Mouse (Mus musculus) common myeloid progenitor, adult 5-6 weeks (primary cell): ENCODE results near the gene Gpc6. TPM values are rescaled to one million over a fixed set of nuclear protein-coding genes. Genes with fewer than 3 reads are reported as not detected.

Experiments
- ATAC-seq: replicated peaks from 2 replicates; pipeline ENCODE4 v1.8.0; 2016; ENCODE audit warnings: low read depth, mild to moderate bottlenecking, moderate TSS enrichment, inconsistent platforms; ENCODE audit not compliant: poor library complexity, severe bottlenecking
- total RNA-seq: library from RNA; stranded (forward); fragments of 200-1000, 187-1606 nt; gene quantifications from 2 replicates; pipeline ENCODE4 v1.2.3, GENCODE M21; 2017

The Gpc6 gene
- total RNA-seq, 1 experiment from 2014 or later = not detected

DNA sequence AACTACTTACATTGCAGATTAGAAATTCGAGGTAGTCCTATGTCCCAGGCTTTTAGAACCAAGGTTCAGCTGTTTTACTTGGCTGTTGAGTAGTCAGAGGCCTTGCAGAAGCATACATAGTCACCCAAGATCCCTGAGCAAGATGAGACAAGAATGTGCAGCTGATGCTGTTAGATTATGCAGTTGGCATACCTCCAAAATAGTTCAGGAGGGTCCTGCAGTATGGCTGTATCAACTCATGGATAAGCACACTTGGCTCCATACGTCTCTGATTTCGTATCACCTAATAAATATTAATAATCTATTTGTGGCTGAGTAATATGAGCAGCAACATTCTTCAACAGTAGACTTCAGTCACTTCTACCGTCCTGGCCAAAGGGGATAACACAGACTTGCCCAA is 737.1 kb downstream of the Gpc6 start:
- ATAC-seq = no peak

DNA sequence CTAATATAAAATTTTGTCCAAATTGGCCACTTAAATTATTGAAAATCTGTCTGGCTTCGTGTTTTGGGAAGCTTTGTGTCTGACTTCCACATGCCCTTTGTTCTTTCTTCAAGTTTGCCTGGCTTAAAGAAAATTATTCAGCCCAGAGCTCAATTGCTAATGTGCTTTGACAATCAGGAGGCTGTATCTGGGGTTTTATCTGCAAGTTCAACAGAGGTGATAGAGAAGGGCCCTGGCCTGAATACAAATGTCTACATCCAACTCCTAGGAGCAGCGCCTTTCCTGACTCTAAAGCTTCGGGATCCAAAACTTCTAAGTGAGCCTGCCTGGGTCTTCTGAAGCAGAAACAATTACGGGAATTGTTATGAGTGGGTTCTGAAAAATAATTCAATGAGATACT is 739.7 kb downstream of the Gpc6 start:
- ATAC-seq = no peak

DNA sequence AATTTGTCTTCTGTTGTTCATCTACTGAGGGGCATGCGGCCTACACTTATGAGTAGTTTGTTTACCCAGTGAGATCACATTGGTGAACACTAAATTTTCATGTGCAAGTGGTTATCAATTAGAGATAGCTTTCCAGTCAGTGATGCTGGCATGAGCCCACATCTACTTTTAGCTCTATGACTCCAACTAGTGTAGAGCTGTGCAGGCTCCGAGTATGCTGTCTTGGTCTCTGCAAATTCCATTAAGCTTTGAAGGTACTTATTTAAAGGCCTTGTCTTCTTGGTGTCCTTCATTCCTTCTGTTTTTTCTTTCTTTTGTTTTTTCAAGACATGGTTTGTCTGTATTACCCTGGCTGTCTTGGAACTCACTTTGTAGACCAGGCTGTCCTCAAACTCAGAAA is 741.0 kb downstream of the Gpc6 start:
- ATAC-seq = no peak

DNA sequence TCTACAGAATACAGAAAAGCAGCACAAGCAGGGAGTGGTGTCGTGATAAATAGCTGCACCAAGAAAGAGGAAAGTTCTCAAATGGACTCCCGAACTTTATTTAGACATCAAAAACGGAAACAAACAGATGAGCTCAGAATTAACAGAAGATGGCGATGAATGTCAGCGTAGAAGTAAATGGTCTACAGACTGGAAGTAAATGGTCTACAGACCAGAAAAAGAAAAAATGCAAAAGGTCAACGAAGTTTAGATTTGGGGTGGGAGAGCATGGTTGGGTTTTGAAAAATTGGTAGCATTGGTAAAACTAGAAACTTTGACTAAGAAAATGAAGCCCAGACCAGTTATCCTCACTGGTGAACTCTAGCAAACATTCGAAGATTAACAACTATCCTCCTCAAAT is 748.4 kb downstream of the Gpc6 start:
- ATAC-seq = no peak

DNA sequence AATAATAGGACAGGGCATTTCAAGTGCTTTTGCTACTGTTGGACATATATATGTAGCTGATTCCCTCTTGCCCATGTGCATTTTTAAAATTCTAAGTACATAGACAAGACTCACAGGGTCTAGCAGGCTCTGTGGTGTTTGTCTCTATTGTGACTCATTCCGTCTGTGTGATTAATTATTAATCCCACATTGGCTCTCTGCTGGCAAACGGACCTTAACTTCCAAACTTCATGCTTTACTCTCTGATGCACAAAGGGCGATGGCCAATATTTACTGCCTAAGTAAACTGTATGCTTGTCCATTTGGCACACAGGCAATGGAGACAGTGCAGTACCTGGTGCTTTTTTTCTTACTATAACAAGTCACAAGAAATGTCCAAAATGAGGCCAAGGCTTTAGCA is 749.4 kb downstream of the Gpc6 start:
- no peak for ATAC-seq

DNA sequence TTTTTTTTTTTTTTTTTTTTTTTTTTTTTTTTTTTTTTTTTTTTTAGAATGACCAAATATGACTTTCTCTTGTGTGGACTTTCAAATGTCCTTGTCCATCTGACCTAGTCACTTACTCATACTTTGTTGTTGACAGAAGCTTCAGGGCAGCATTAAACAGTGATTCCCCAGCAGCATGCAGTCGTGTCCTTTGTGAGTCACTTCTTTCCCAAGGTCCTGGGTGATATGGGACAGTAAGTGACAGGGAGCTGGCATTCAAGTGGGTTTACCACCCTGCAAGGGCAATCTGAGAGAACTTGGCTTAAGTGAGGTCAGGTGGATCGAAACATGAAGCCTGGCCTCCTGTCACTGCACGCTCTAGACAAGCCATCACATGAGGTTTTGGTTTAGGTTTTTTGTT is 754.8 kb downstream of the Gpc6 start:
- no peak for ATAC-seq

DNA sequence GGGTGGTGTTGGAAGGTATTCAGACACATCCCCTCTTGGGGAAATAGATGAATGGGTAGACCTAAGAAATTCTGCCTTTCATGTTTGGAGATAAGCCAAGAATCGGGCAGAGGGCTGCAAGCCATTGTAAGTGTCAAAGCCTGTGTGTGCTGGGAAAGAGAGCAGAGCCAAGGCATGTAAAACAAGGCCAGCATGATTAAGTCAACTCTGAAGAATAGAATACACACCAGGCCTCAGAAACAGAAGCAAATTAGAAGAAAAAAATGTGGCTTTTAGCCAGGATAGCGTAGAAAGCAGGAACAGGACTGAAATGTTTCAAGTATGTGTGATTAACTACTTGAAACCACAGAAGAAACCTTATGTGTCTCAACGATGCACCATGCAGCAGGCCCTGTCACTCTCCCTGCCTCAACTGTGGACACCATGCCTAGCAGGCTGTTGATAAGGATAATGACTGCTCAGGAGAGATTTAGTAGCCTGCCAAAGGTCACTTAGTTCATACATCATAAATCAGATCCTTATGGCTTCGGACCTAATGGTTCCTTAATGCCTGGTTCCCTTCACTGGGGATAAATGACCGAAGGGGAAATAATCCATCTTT is 756.3 kb downstream of the Gpc6 start:
- no peak for ATAC-seq

DNA sequence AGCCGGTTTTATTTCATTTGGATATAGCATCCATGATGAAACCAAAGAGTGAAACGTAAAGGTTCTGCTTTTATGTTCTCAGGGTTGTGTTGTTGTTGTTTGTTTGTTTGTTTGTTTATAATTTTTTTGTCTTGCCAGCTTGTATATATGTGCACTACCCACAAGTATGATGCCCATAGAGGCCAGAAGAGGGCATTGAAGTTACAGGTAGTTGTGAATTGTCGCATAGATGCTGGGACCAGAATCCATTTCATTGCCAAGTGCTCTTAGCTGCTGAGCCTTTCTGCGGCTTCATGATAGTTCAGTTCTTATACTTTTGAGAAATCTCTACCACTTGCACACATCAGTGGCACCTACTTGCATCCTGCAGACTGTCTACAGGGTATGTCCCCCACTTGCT is 758.0 kb downstream of the Gpc6 start:
- no peak for ATAC-seq

DNA sequence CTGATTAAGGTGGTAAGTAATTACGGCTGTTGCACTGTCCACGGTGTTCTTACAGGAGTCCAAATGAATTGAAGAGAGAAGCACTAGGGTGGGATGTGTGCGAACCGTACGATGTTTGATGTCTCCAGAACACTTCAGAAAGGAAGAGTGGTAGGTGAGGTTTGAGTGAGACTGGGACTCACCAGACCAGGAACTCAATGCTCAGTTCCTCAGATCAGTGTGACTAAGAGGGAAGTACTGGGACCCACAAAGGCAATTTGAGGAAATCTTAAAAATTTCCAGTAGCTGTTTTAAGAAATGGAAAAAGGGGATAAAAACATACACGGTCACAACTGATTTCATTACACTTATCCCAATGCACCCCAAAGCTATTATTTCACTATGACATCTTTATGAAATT is 764.7 kb downstream of the Gpc6 start:
- 0 out of 2 replicates have a peak, but pooled peaks have one; percentile 47 for ATAC-seq

DNA sequence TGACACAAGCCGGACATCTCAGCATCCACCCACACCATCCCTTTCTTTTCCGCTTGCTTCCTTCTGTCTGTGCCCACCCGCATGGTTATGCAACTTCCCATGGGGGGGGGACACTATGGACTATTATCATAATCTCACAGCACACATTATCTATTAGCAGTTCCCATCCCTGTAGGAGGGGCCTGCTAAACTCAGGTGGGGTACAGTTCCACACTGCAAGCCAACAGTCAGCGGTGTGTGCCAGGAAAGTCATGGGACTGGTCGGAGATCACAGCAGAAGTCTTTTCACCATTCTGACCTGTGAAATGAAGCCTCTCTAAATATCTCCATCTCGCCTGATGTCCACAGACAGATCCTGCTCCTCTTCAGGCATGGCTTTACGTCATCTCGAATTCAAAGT is 770.5 kb downstream of the Gpc6 start:
- no peak for ATAC-seq

DNA sequence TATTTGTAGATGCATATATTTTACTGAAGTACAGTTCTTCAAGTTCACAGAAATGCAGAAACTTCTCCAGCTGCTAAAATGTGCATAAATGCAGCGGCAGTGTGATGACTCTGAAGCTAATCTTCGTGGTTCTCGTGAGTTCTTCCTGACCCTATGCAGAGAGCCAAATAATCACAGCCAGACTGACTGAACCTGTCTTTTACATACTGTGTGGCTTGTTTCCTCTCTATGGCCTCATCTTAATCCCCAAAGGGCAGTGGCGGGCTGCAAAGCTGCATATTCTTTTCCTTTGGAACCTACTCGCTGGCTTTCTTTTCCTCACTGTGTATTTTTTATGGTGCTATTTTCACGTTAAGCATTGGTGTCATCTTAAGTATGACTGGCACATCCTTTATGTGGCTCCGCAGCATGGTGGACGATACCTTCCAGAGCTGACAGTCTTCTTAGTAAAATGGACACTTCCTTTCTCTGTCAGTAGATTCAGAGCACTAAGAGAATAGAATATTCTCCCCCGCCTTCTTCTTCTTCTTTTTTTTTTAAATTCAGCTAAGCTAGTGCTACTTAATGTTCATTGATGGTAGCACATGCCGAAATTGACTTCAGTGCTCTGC is 775.7 kb downstream of the Gpc6 start:
- ATAC-seq = no peak

DNA sequence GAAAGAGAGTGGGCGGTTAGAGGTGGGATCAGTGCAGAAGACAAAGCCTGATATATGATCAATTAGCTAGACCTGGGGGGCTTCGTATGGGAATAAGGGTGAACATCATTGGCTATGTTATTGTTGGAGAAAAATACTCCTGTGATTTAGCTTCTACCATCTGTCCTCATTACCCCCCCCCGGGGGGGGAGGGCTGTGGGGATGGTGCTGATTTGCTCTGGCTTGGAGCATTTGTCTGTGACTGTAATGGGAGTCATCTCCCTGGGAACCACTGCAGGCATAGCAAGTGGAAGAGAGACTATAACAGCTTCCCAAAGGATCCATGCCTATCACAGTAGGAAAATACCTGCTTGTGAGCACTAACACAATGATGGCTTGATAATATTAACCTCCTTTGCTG is 783.7 kb downstream of the Gpc6 start:
- no peak for ATAC-seq

DNA sequence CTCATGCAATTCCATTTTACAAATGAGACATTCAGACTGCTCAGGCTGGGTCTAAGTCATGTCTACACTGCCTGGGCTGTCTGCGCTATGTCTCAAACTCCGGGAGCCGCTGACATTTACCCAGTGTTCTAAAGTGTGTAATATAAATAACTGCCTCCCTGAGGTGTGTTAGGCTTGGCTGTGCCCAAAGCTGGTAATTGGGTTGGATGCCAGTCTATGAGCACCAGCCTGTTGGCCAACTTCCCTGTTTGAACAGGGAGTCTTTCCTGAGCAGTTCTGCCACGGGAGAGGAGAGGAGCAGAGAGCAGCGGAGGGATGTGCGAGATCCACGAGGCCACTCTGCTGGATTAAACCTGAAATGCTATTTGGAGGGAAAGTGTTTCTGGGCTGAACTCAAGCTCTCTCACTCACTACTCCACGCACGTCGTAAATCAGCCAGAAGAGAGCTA is 785.4 kb downstream of the Gpc6 start:
- ATAC-seq = peak; percentile 55

DNA sequence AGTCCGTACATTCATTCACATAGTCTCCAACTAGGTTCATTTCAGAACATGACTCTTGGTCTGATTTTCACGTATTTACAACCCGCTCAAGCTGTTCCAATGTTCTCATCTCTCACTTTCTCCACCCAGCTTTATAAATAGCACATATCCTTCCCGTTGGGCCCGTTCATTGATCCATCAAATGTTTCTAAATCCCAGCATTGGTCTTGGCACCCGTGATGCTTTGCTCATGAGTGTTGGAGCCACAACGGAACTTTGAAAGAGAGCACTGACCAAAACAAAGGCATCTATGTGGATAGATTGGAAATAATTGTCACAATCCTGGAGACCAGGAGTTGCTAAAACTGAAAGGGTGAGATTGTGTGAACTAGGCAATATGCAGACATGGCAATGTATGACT is 787.2 kb downstream of the Gpc6 start:
- no peak for ATAC-seq

DNA sequence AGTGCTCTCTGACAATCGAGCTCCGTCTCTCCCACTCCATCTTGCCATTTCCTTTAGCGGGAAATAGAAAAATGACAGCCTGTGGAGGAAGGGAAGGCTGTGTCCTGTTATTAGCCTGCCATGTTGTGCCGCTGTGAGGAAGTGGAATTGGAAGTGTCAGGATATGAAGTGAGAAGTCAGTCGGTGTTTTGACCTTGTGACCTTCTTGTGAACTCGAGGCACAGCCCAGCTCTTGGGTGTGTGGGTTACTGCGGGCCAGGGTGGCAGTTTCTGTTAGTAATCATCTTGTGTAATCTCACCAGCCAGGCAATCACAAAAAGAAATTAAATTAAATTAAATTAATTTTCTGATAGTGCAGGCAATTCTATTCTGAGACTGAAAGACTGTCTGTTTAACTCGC is 789.0 kb downstream of the Gpc6 start:
- ATAC-seq = 0 out of 2 replicates have a peak, but pooled peaks have one; percentile 41

DNA sequence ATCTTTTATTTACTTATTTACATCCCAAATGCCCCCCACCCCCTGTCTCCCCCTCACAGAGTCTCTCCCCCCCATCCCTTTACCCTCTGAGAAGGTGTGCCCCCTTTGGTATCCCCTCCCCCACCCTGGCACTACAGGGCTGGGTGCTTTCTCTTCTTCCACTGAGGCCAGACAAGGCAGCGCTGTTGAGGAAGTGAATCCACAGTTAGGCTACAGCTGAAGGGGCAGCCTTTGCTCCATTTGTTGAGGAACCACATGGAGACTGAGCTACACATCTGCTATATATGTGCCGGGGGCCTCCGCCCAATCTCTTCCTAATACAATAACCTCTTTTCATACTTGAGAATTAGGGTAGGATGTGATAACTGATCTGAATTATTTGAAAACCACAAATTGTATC is 791.2 kb downstream of the Gpc6 start:
- ATAC-seq = peak; percentile 72

DNA sequence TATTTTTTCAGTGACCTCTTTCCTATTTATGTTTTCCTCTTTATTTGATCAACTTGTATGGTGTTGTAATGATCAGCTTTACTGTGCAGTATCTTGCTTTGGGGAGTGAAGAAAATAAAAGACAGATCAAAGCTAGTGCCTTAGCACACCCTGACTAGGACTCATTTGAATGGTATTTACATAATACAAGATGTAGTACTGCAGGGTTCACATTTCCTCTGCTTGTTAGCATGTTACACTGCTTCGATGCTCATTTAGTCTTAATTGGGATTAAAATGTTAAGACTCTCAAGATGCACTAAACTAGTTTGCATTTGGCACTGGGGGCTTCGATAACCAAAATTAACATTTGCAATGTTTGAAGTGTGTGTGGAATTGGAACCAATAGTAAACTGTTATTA is 803.6 kb downstream of the Gpc6 start:
- ATAC-seq = no peak

DNA sequence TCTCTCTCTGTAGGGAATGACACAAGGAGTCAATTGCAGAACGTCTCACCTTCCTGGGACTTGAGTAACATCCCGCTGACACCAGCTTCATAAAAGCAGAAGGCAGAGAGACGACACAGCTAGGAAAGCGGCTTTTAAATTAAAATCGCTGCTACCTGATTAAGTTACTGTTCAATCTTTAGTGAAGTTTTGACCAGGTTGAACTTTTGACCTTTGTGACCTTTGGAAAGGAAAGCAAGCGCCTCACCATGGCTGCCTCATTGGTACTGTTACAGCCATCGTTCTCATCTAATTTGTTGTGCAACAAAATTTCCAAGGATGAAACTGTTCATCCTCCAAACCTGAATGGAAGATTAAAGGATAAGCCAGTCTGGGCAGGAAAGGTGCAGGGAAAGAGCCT is 830.1 kb downstream of the Gpc6 start:
- ATAC-seq = no peak

DNA sequence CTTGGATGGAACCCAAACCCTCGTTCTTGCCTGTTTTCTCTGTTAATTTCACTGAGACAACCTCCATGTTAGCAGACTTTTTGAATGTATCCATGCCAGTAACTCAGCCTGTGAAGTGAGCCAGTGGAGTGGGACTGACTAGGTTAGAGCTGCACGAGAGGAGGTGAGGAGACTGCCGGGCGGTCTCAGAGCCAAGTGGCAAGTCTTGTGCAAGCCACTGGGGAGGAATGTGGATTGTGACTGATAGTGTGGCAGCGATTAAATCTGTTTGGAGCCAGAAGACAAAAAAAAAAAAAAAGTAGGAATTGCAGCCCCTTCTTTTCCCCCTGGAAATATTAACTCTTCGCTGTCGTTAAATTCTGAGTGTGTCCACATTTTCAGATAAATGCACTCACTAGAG is 831.4 kb downstream of the Gpc6 start:
- ATAC-seq = no peak

DNA sequence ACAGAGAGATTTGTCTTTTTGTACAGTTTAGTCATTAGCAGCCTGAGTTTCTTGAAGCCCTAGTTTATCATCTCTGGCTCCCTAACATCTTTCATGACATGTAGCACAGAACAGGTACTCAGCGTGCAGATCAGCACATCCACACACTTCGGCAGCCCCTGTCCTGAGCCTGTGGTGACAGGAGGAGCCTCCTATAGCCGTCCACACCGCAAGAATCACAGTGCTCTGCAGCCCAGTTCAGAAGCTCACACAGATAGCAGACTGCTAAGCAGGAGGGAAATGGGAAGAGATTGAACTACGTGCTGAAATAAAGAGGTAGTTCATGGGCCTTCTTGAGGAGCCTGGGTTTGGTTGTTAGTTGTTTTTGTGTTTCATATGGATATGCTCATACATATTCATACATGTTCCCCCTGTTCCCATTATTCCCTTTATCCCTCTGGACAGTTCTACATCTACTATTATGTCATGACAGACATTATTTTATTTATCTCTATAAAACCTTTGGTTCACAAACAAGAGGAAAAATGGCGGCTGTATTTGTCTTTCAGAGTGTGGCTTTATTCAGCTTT is 832.8 kb downstream of the Gpc6 start:
- no peak for ATAC-seq

DNA sequence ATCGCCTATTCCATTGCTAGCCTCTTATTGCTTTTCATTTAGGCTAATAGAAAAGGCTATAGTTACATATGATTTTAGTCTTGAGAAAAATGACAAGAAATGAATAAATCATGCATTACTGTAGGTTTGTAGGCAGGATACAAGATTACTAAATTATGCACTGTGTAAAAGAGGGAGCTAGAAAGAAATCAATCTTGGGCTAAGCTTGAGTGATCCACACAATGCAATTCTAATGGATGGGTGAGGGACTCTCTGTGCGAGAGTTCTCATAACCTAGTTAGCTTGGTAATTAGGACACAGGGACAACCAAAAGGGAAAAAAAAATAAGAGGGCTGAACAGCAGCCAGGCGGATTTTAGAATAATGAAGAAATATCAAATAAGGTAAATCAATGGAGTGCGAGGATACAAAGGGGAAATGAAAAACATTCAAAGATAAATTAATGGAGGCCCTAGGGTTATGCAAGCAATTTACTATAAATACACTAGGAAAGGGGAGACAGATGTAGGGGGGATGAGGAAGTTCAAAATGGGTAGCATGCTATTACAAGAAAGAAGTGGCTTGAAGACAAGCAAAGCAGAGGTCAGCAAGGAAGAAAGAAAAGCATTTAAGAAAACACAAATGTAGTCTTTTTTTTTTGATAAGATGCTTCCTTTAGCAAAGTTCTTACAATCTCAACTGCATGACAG is 835.9 kb downstream of the Gpc6 start:
- ATAC-seq = peak; percentile 78
